Mouse (Mus musculus) small intestine, adult 2 months (tissue): Measurements from ENCODE around the gene Armh3. TPM values are rescaled to one million over a fixed set of nuclear protein-coding genes. Genes with fewer than 3 reads are reported as not detected.

ENCODE experiments used
- H3K27ac ChIP-seq: fragments of 200-500 bp; 2 replicates; pipeline ENCODE4 v1.5.1; 2012; ENCODE audit warnings: low read depth, low read length, control low read depth, inconsistent platforms; ENCODE audit not compliant: insufficient read depth
- H3K27me3 ChIP-seq: fragments of 200-500 bp; 2 replicates; pipeline ENCODE4 v1.6.1; 2012; ENCODE audit warnings: mild to moderate bottlenecking, moderate library complexity, low read length, inconsistent platforms; ENCODE audit not compliant: control insufficient read depth, insufficient read depth
- H3K36me3 ChIP-seq: fragments of 200-500 bp; 2 replicates; pipeline ENCODE4 v1.6.1; 2012; ENCODE audit warnings: mild to moderate bottlenecking, low read length, control low read depth, inconsistent platforms; ENCODE audit not compliant: control insufficient read depth, insufficient read depth
- H3K4me1 ChIP-seq: fragments of 200-500 bp; 2 replicates; pipeline ENCODE4 v1.6.1; 2012; ENCODE audit warnings: low read length, inconsistent platforms, mixed read lengths; ENCODE audit not compliant: control insufficient read depth, insufficient read depth, insufficient read length
- H3K4me3 ChIP-seq: fragments of 200-500 bp; 2 replicates; pipeline ENCODE4 v1.5.1; 2012; ENCODE audit warnings: low read depth, mild to moderate bottlenecking, control low read depth, inconsistent platforms, low read length, moderate library complexity
- CTCF ChIP-seq: fragments of 200-500 bp; IDR thresholded peaks from 2 replicates; pipeline ENCODE4 v1.5.1; 2012; ENCODE audit warnings: low read depth, mild to moderate bottlenecking, control low read depth, inconsistent platforms, low read length, moderate library complexity, mixed read lengths; ENCODE audit not compliant: insufficient replicate concordance, insufficient read length; ENCODE audit errors: extremely low read depth
- POLR2A ChIP-seq: fragments of 200-500 bp; IDR thresholded peaks from 2 replicates; pipeline ENCODE4 v1.6.1; 2012; ENCODE audit warnings: low read depth, mild to moderate bottlenecking, control low read depth, inconsistent platforms, low read length, moderate library complexity
- WGBS: fragments of 180-500 bp; shearing (Covaris S2); methylation state at CpG from one replicate; pipeline ENCODE4 v1.1.7; 2018; 5-methylcytosine and 5-hydroxymethylcytosine counted together
- polyA plus RNA-seq: library from polyadenylated mRNA; depleted of rRNA; stranded (reverse); fragments of >200 nt; gene quantifications from 2 replicates; pipeline ENCODE4 v1.2.3, GENCODE M21; 2012

The Armh3 gene
- polyA plus RNA-seq, 1 experiment: 7.5 TPM

DNA sequence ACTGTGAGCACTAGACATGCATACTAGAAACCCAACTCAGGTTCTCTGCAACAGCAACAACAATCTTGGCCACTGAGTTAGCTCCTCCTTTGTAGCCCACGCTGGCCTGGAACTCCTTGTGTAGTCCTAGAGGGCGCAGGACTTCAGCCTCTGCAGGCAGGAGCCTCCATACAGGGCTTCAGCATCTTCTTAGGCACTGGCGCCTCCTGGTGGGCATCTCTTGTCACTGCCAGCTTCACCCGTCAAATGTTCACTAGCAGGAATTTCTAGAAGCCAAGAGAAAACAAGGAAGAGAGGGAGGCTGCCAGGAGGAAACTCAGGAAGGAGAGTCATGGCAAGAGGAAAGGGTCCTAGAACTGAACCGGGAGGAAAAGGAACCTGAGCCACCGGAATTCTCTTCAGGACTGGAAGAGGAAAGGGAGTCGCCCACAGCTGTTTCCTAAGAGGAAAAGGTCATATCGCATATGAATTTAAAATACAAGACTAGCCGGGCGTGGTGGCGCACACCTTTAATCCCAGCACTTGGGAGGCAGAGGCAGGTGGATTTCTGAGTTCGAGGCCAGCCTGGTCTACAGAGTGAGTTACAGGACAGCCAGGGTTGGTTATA, 16.4 kb upstream of the Armh3 start:
- Histone ChIP-seq H3K4me1 (no peaks in the 10 kb centered on the region), H3K27ac (no peak overlapping the region), H3K27me3 (no peaks in the 10 kb centered on the region), H3K36me3 (no peaks in the 10 kb centered on the region), H3K4me3 (no peak overlapping the region)
- WGBS: 26% methylated on average over 12 of the region's 12 CpGs
- peak; percentile 98 for TF ChIP-seq CTCF
- no peak for TF ChIP-seq POLR2A

DNA sequence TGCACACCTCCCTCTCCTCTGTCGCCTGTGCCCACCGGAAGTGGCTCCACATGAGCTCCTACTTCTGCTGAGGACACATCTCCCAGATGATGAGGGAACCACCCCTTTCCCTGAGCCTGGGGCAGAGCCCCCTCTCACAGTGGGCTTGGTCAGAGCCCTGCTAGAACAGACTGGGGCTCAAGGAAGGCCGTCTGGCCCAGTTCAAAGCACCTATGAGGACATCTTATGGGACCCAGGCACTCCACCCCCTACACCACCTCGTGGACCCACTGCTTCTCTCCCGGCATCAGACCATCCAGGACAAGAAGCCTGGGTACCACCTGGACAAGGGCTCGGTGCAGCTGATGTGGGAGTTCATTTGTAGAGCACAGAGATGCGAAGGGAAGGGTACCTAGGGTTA, 7.4 kb upstream of the Armh3 start:
- TF ChIP-seq POLR2A (no peak), CTCF (no peak)
- 93% methylated on average over 7 of the region's 7 CpGs for WGBS
- Histone ChIP-seq H3K27ac (no peak overlapping the region), H3K36me3 (no peaks in the 10 kb centered on the region; the same call in 1 of the 2 replicates), H3K27me3 (no peaks in the 10 kb centered on the region), H3K4me3 (no peak overlapping the region), H3K4me1 (peaks cover 19% of the 10 kb centered on the region)

DNA sequence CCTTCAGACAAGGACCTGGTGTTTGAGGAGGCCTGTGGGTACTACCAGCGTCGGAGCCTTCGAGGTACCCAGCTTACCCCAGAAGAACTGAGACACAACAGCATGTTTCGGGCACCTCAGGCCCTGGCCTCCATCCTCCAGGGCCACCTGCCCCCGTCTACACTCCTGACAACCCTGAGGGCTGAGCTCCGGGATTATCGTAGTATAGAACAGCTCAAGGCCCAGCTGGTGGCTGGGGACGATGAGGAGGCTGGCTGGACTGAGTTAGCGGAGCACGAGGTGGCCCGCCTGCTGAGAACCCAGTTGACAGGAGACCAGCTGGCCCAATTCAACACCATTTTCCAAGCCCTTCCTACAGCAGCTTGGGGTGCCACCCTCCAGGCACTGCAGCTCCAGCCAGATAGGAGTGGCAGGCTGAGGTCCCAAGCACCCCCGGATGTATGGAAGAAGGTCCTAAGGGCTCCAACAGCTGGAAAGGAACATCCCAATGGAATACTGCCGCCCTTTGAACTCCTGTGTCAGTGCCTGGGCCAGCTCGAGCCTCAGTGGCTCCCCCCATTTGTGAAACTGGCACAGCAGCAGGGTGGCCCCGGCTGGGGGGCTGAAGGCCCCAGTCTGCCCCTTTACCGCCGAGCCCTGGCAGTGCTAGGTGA, 6.7 kb upstream of the Armh3 start:
- WGBS: 89% methylated on average over 17 of the region's 17 CpGs
- Histone ChIP-seq H3K4me1 (peaks cover 19% of the 10 kb centered on the region), H3K27ac (no peak overlapping the region), H3K4me3 (no peak overlapping the region), H3K27me3 (no peaks in the 10 kb centered on the region), H3K36me3 (no peaks in the 10 kb centered on the region; the same call in 1 of the 2 replicates)
- TF ChIP-seq CTCF: no peak

DNA sequence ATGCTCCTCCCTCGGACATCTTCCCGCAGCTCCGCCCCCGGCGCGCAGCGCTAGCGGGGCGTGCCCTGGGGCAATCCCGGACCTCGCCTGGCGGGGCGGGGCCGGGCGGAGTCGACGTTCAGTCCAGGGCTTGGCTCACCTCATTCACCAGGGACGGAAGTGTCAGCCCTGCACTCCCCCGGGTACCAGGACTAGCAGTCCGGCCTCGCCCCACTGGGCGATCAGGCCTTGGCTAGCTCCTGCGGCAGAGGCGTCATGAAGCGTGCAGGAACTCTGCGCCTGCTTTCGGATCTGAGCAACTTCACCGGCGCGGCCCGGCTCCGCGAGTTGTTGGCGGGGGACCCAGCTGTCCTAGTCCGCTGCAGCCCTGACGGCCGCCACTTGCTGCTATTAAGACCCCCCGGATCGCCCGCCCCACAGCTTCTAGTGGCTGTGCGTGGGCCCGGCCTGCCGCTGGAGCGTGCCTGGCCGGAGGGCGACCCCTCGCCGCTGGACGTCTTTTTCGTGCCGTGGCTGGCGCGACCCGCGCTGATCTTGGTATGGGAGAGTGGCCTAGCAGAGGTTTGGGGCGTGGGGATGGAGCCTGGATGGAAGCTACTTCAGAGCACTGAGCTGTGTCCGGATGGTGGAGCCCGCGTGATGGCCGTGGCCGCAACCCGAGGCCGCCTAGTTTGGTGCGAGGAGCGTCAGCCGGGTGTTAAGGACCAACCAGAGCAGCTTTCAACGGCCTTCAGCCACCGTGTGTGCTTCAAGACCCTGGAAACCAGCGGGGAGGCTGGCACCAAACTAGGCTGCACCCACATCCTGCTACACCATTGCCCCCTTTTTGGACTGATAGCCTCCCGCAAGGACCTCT, 5.3 kb upstream of the Armh3 start, which contains the start of gene Hps6:
Gene Hps6 (plus strand): TSS at position 138 of the 856 bp plus-strand sequence.
- Histone ChIP-seq H3K4me1 (peaks cover 19% of the 10 kb centered on the region), H3K4me3 (peak within 1 kb of the TSS; percentile 65), H3K27ac (no peak within 1 kb of the TSS), H3K27me3 (no peaks in the 10 kb centered on the region), H3K36me3 (no peaks in the 10 kb centered on the region; the same call in 1 of the 2 replicates)
- 1% methylated on average over 70 of the region's 70 CpGs for WGBS
- TF ChIP-seq CTCF: no peak
- peak; percentile 91 for TF ChIP-seq POLR2A

DNA sequence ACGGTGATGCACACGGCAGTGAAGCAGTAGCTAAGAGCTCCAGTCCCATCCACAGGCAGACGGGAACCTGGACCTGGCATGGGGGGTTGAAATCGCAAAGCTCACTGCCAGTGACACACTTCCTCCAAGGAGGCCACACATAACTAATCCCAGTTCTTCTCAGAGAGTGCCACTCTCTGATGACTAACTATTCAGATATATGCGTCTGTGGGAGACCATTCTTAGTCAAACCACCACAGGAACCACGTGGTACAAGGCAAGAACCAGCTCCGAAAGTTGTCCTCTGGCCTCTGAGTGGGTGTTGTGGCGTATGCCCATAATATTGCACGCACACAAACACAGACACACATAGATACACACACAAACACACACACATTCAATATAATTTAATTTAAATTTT, 4.0 kb upstream of the Armh3 start:
- no peak overlapping the region for H3K4me3 ChIP-seq
- H3K27me3 ChIP-seq: no peaks in the 10 kb centered on the region
- no peak overlapping the region for H3K27ac ChIP-seq
- no peaks in the 10 kb centered on the region; the same call in 1 of the 2 replicates for H3K36me3 ChIP-seq
- 70% methylated on average over 9 of the region's 9 CpGs for WGBS
- TF ChIP-seq CTCF (no peak), POLR2A (no peak)
- H3K4me1 ChIP-seq: peaks cover 19% of the 10 kb centered on the region

DNA sequence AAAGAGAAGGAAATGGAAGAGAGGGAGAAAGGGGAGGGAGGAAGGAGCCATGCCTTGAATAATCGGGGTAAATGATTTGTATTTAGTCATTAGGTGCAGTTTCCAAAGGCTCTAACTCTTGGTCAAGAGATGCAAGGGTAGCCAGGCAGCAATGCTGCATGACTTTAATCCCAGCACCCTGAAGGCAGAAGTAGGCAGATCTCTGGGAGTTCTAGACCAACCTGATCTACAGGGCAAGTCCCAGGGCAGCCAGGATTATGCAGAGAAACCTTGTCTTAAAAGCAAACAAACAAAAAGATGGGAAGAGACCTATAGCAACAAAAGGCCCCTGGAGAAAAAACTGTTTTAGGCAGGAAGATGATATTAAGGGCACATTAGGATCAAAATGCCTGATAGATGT, 1.1 kb upstream of the Armh3 start:
- peaks cover 11% of the 10 kb centered on the region for H3K4me1 ChIP-seq
- H3K27me3 ChIP-seq: no peaks in the 10 kb centered on the region
- H3K4me3 ChIP-seq: no peak overlapping the region
- WGBS: 59% methylated on average over 1 of the region's 1 CpGs
- H3K27ac ChIP-seq: no peak overlapping the region
- TF ChIP-seq POLR2A: no peak
- TF ChIP-seq CTCF: no peak
- H3K36me3 ChIP-seq: no peaks in the 10 kb centered on the region
